Mouse (Mus musculus) forebrain, embryonic 12.5 days (tissue): ENCODE results near the gene Gkap1. TPM values are rescaled to one million over a fixed set of nuclear protein-coding genes. Genes with fewer than 3 reads are reported as not detected.

Source experiments
- ATAC-seq: fragments of 200-750 bp; cut with Nextera tagmentation; 2 replicates; pipeline ENCODE4 v1.8.0; 2017; ENCODE audit warnings: moderate TSS enrichment; ENCODE audit not compliant: low FRiP score
- H3K27ac ChIP-seq: fragments of 300-500 bp; sonication (generic); 2 replicates; pipeline ENCODE4 v1.5.1; 2016; ENCODE audit warnings: mild to moderate bottlenecking
- H3K27me3 ChIP-seq: fragments of 300-500 bp; sonication (generic); 2 replicates; pipeline ENCODE4 v1.6.1; 2016; ENCODE audit warnings: mild to moderate bottlenecking
- H3K36me3 ChIP-seq: fragments of 300-500 bp; sonication (generic); replicated peaks from 2 replicates; pipeline ENCODE4 v1.6.1; 2016; ENCODE audit warnings: mild to moderate bottlenecking
- H3K4me1 ChIP-seq: fragments of 300-500 bp; sonication (generic); 2 replicates; pipeline ENCODE4 v1.6.1; 2016
- H3K4me2 ChIP-seq: fragments of 300-500 bp; sonication (generic); 2 replicates; pipeline ENCODE4 v1.6.1; 2016; ENCODE audit warnings: mild to moderate bottlenecking, moderate library complexity
- H3K4me3 ChIP-seq: fragments of 300-500 bp; sonication (generic); replicated peaks from 2 replicates; pipeline ENCODE4 v1.5.1; 2016; ENCODE audit warnings: mild to moderate bottlenecking
- H3K9ac ChIP-seq: fragments of 300-500 bp; sonication (generic); 2 replicates; pipeline ENCODE4 v1.6.1; 2016; ENCODE audit warnings: mild to moderate bottlenecking
- H3K9me3 ChIP-seq: fragments of 300-500 bp; sonication (generic); 2 replicates; pipeline ENCODE4 v1.6.1; 2016
- WGBS: fragments of 180-500 bp; shearing (Covaris S2); methylation state at CpG from one replicate; pipeline ENCODE4 v1.1.7; 2016; 5-methylcytosine and 5-hydroxymethylcytosine counted together
- polyA plus RNA-seq: library from polyadenylated mRNA; unstranded; fragments of >200 nt; fragmentation: Nextera tagmentation; extraction: Ambion mirVana; gene quantifications from 2 replicates; pipeline ENCODE4 v1.2.1, GENCODE M21; 2016

Gene Gkap1
- polyA plus RNA-seq, 1 experiment from 2014 or later = 48.6 TPM

GRCm38 (mm10) chr13:58289308-58289707 is 13.8 kb upstream of the Gkap1 start:
- WGBS = 65% methylated on average over 1 of the region's 1 CpGs
- Histone ChIP-seq H3K27me3 (no peaks in the 10 kb centered on the region), H3K4me2 (no peak overlapping the region), H3K4me1 (peaks cover 8% of the 10 kb centered on the region), H3K9me3 (no peaks in the 10 kb centered on the region), H3K36me3 (no peaks in the 10 kb centered on the region), H3K27ac (no peak overlapping the region), H3K9ac (no peak overlapping the region), H3K4me3 (no peak overlapping the region)
- no peak for ATAC-seq

- no peaks in the 10 kb centered on the region for H3K9me3 ChIP-seq
- H3K27ac ChIP-seq = no peak overlapping the region
- H3K27me3 ChIP-seq = no peaks in the 10 kb centered on the region
- H3K36me3 ChIP-seq = no peaks in the 10 kb centered on the region
- WGBS = 13% methylated on average over 13 of the region's 13 CpGs
- H3K4me1 ChIP-seq = peaks cover 6% of the 10 kb centered on the region
- no peak overlapping the region for H3K4me3 ChIP-seq
- no peak overlapping the region for H3K9ac ChIP-seq
- no peak overlapping the region for H3K4me2 ChIP-seq
- ATAC-seq = no peak
Measured at GRCm38 (mm10) chr13:58287822-58288221, 12.3 kb upstream of the Gkap1 start.

- Histone ChIP-seq H3K4me1 (no peaks in the 10 kb centered on the region), H3K4me3 (no peak overlapping the region), H3K9me3 (no peaks in the 10 kb centered on the region), H3K4me2 (no peak overlapping the region), H3K9ac (no peak overlapping the region), H3K27me3 (no peaks in the 10 kb centered on the region), H3K27ac (no peak overlapping the region), H3K36me3 (no peaks in the 10 kb centered on the region)
- 65% methylated on average over 4 of the region's 4 CpGs for WGBS
- ATAC-seq = no peak
Measured at GRCm38 (mm10) chr13:58283466-58283865, 8.0 kb upstream of the Gkap1 start.

GRCm38 (mm10) chr13:58281936-58282335 is 6.4 kb upstream of the Gkap1 start:
- Histone ChIP-seq H3K4me2 (no peak overlapping the region), H3K4me3 (no peak overlapping the region), H3K27me3 (no peaks in the 10 kb centered on the region), H3K27ac (no peak overlapping the region), H3K36me3 (no peaks in the 10 kb centered on the region), H3K9ac (no peak overlapping the region), H3K4me1 (no peaks in the 10 kb centered on the region), H3K9me3 (no peaks in the 10 kb centered on the region)
- ATAC-seq = no peak
- 74% methylated on average over 4 of the region's 4 CpGs for WGBS

GRCm38 (mm10) chr13:58280528-58280927 is 5.0 kb upstream of the Gkap1 start:
- Histone ChIP-seq H3K27ac (no peak overlapping the region), H3K4me3 (no peak overlapping the region), H3K4me2 (no peak overlapping the region), H3K9me3 (no peaks in the 10 kb centered on the region), H3K36me3 (no peaks in the 10 kb centered on the region), H3K27me3 (no peaks in the 10 kb centered on the region), H3K9ac (no peak overlapping the region), H3K4me1 (peaks cover 1% of the 10 kb centered on the region; the same call in 1 of the 2 replicates)
- ATAC-seq = no peak
- 87% methylated on average over 3 of the region's 3 CpGs for WGBS

GRCm38 (mm10) chr13:58276256-58276655 is 757 bp upstream of the Gkap1 start:
- Histone ChIP-seq H3K27ac (no peak overlapping the region), H3K36me3 (no peaks in the 10 kb centered on the region), H3K9me3 (no peaks in the 10 kb centered on the region), H3K4me3 (no peak overlapping the region), H3K4me2 (no peak overlapping the region), H3K27me3 (no peaks in the 10 kb centered on the region), H3K4me1 (peaks cover 24% of the 10 kb centered on the region), H3K9ac (no peak overlapping the region)
- no peak for ATAC-seq
- 82% methylated on average over 10 of the region's 10 CpGs for WGBS

DNA sequence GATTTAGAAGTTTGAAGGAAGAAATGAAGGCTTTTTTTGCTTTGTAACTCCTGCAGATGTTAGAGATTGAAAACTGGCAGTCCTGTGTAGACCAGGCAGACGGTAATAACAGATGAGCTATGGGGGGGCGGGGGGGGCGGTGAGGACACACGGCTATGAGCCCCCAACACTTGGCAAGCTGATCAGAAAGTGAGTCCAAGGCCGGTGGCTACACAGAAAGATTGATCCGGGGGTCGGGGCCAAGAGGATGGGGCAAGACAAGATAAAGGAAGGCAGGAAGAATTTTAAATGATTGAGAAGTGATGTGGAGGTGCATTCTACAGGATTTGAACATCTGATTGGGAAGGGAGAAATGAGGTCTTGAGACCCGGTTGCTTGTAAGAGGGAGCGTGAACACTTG is 423 bp downstream of the Gkap1 start:
- H3K4me3 ChIP-seq = peak overlapping the region; percentile 95
- no peaks in the 10 kb centered on the region for H3K36me3 ChIP-seq
- peak overlapping the region; percentile 80 for H3K4me2 ChIP-seq
- peaks cover 24% of the 10 kb centered on the region for H3K4me1 ChIP-seq
- H3K9ac ChIP-seq = peak overlapping the region; percentile 87
- peak overlapping the region; percentile 91; the same call in 1 of the 2 replicates for H3K27ac ChIP-seq
- WGBS = 23% methylated on average over 9 of the region's 9 CpGs
- H3K9me3 ChIP-seq = no peaks in the 10 kb centered on the region
- ATAC-seq = no peak
- H3K27me3 ChIP-seq = no peaks in the 10 kb centered on the region

DNA sequence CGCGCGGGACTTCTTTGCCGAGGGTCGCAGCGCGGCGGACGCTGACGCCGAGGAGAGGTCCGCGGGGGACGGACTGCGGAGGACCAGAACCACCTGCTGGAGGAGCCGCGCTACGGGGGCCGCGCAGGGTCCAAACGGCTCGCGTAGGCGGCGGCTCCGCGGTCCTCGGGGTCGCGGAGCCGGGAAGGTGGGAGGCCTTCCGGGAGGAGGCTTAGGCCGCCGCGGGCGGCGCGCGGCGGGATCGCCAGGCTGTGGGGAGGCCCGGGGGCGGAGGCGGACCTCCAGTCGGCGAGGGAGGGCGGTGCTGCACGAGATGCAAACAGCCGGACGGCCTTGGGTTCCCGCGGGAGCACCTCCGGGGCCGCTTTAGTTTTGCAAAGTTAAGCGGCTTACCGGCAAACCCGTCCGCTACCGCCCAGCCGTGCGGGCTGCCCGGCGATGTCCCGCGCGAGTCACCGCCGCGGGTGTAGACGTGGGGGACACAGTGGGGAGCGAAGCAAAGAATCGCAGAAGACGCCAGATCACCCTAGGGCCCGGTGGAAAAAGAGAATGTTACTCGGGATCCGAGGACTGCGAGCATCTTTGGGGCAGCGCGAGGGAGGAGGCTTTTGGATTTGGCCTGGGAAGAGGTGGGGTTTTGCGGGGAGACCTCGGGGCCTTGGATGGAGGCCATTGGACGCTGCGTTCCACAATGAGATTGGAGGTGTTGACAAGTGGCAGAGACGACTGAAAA is 1.1 kb downstream of the Gkap1 start:
- H3K4me2 ChIP-seq = peak overlapping the region; percentile 80
- H3K27me3 ChIP-seq = no peaks in the 10 kb centered on the region
- H3K4me3 ChIP-seq = peak overlapping the region; percentile 95
- peak overlapping the region; percentile 87 for H3K9ac ChIP-seq
- ATAC-seq = peak; percentile 88
- H3K27ac ChIP-seq = peak overlapping the region; percentile 91
- peaks cover 24% of the 10 kb centered on the region for H3K4me1 ChIP-seq
- H3K9me3 ChIP-seq = no peaks in the 10 kb centered on the region
- under 1% methylated on average over 84 of the region's 84 CpGs for WGBS
- H3K36me3 ChIP-seq = no peaks in the 10 kb centered on the region

DNA sequence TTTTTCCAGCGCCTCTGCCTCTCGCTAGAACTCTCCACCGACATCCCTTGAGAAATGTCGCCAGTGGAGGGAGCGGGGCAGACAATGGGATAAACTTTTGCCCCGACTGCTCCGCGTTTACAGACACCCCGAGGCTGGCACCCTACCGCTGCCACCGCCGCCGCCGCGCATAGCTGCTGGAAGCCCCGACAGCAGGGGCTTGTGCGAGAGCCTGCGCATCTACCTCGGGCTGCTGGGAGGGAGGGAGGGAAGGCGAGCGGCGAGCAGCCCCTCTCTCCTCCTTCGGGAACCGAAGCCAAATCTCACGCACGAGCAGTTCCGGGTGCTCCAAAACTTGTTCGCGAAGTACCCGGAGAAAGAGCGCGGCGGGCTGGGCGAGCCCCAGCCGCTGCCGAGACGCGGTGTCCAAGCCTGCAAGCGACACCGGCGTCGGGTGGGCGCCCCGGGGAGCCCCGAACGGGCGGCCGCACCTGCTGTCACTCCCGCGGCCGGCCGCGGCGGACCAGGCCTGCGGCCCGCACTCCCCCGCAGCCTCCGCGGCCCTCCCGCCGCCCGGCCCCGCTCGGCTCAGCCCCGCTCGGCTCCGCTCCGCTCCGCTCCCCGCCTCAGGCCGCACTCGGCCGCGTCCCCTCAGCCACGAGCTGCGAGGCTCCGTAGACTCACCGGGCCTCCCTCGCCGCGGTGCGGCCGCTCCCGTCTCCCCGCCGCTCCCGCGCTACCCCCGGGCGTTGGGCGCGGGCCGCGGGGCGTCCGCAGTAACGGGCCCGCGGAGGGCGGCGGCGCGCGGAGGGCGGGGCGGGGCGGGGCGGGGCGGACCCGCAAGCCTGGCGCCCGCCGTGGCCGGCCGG is 1.9 kb downstream of the Gkap1 start:
- H3K27ac ChIP-seq = peak overlapping the region; percentile 91
- peaks cover 24% of the 10 kb centered on the region for H3K4me1 ChIP-seq
- H3K4me2 ChIP-seq = peak overlapping the region; percentile 80
- no peaks in the 10 kb centered on the region for H3K27me3 ChIP-seq
- ATAC-seq = peak; percentile 76
- peak overlapping the region; percentile 87 for H3K9ac ChIP-seq
- WGBS = under 1% methylated on average over 89 of the region's 115 CpGs
- H3K36me3 ChIP-seq = no peaks in the 10 kb centered on the region
- no peaks in the 10 kb centered on the region for H3K9me3 ChIP-seq
- H3K4me3 ChIP-seq = peak overlapping the region; percentile 95

GRCm38 (mm10) chr13:58266864-58267263 is 8.6 kb downstream of the Gkap1 start:
- Histone ChIP-seq H3K27ac (no peak overlapping the region), H3K27me3 (no peaks in the 10 kb centered on the region), H3K36me3 (peaks cover 11% of the 10 kb centered on the region), H3K4me2 (no peak overlapping the region), H3K9me3 (no peaks in the 10 kb centered on the region), H3K4me1 (no peaks in the 10 kb centered on the region), H3K4me3 (no peak overlapping the region), H3K9ac (no peak overlapping the region)
- WGBS = 78% methylated on average over 3 of the region's 3 CpGs
- ATAC-seq = no peak

DNA sequence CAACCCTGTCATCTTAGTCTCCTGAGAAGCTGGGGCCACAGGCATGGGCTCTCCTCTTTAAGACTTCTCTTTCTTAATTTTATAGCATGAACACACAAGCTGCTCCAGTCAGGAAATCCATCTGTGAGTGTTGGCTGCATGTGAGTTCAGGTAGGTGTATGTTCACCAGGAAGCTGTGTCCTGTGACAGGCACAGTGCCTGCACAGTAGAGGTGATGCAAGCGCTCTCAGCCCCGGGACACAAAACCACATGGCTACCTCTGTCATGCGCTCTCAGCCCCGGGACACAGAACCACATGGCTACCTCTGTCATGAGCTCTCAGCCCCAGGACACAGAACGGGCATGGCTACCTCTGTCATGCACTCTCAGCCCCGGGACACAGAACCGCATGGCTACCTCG is 12.0 kb downstream of the Gkap1 start:
- WGBS = 86% methylated on average over 8 of the region's 8 CpGs

DNA sequence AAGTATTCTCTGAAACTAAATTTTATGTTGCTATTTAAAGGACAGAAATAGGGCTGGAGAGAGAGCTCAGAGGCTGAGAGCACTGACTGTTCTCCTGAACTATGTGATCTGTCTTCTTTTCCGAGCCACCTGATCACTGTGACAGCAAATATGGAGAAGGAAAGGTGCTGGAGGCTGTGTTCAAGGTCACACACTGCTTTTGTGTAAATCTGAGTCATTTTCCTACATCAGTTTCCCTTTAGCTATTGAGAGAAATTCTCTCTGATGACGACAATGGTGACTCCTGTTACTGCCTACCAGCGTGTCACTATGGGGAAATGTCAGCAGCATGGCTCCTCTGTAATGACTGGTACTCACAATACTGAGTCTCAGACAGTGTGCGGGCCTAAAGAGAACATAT is 13.8 kb downstream of the Gkap1 start:
- no peak for ATAC-seq
- H3K9me3 ChIP-seq = no peaks in the 10 kb centered on the region
- H3K4me2 ChIP-seq = no peak overlapping the region
- H3K9ac ChIP-seq = no peak overlapping the region
- peaks cover 16% of the 10 kb centered on the region for H3K36me3 ChIP-seq
- 93% methylated on average over 4 of the region's 4 CpGs for WGBS
- no peaks in the 10 kb centered on the region for H3K4me1 ChIP-seq
- no peak overlapping the region for H3K4me3 ChIP-seq
- no peak overlapping the region for H3K27ac ChIP-seq
- no peaks in the 10 kb centered on the region for H3K27me3 ChIP-seq

More for the DNA sequence above, 12.0 kb downstream of the Gkap1 start:
- no peak overlapping the region for H3K4me2 ChIP-seq
- H3K27me3 ChIP-seq = no peaks in the 10 kb centered on the region
- ATAC-seq = no peak
- H3K4me1 ChIP-seq = no peaks in the 10 kb centered on the region
- no peak overlapping the region for H3K9ac ChIP-seq
- no peak overlapping the region for H3K4me3 ChIP-seq
- H3K9me3 ChIP-seq = no peaks in the 10 kb centered on the region
- H3K27ac ChIP-seq = no peak overlapping the region
- H3K36me3 ChIP-seq = peaks cover 16% of the 10 kb centered on the region
